Mouse (Mus musculus) heart, postnatal 0 days (tissue): ENCODE measurements around the gene Pcsk4. TPM values are rescaled to one million over a fixed set of nuclear protein-coding genes. Genes with fewer than 3 reads are reported as not detected.

Experiments used
- ATAC-seq: fragments of 200-750 bp; cut with Nextera tagmentation; 2 replicates; pipeline ENCODE4 v1.8.0; 2017; ENCODE audit warnings: low read depth, moderate number of reproducible peaks, moderate library complexity; ENCODE audit not compliant: insufficient read depth
- DNase-seq: peaks from one replicate; pipeline ENCODE4 v3.0.0-alpha.2; 2016; ENCODE audit warnings: low spot score
- H3K27ac ChIP-seq: fragments of 300-500 bp; sonication (generic); 2 replicates; pipeline ENCODE4 v1.5.1; 2014; ENCODE audit warnings: low read depth, mild to moderate bottlenecking
- H3K27me3 ChIP-seq: fragments of 300-500 bp; sonication (generic); 2 replicates; pipeline ENCODE4 v1.6.1; 2014; ENCODE audit warnings: low read length, mixed read lengths; ENCODE audit not compliant: control insufficient read depth, insufficient read depth
- H3K36me3 ChIP-seq: fragments of 300-500 bp; sonication (generic); replicated peaks from 2 replicates; pipeline ENCODE4 v1.6.1; 2014; ENCODE audit warnings: low read length, mixed read lengths; ENCODE audit not compliant: control insufficient read depth, insufficient read depth
- H3K4me1 ChIP-seq: fragments of 300-500 bp; sonication (generic); 2 replicates; pipeline ENCODE4 v1.6.1; 2014; ENCODE audit warnings: antibody characterized with exemption; ENCODE audit not compliant: control insufficient read depth, insufficient read depth
- H3K4me2 ChIP-seq: fragments of 300-500 bp; sonication (generic); 2 replicates; pipeline ENCODE4 v1.6.1; 2014; ENCODE audit warnings: low read depth, mild to moderate bottlenecking, low read length, moderate library complexity
- H3K4me3 ChIP-seq: fragments of 300-500 bp; sonication (generic); 2 replicates; pipeline ENCODE4 v1.5.1; 2014; ENCODE audit warnings: low read depth, low read length
- H3K9ac ChIP-seq: fragments of 300-500 bp; sonication (generic); replicated peaks from 2 replicates; pipeline ENCODE4 v1.6.1; 2014; ENCODE audit warnings: low read depth, low read length, mixed read lengths
- H3K9me3 ChIP-seq: fragments of 300-500 bp; sonication (generic); replicated peaks from 2 replicates; pipeline ENCODE4 v1.6.1; 2016; ENCODE audit warnings: low read length; ENCODE audit not compliant: control insufficient read depth
- CTCF ChIP-seq: IDR thresholded peaks from 2 replicates; pipeline ENCODE4 v1.5.1; 2016; ENCODE audit warnings: antibody characterized with exemption, control low read depth, low read depth
- EP300 ChIP-seq: IDR thresholded peaks from 2 replicates; pipeline ENCODE4 v1.6.1; 2016; ENCODE audit warnings: antibody characterized with exemption, low read depth
- WGBS: fragments of 180-500 bp; shearing (Covaris S2); extraction: QIAGEN DNeasy Blood & Tissue Kit; methylation state at CpG from one replicate; pipeline ENCODE4 v1.1.7; 2014; 5-methylcytosine and 5-hydroxymethylcytosine counted together
- polyA plus RNA-seq: library from polyadenylated mRNA; unstranded; fragments of >200 nt; fragmentation: Nextera tagmentation; extraction: Ambion mirVana; gene quantifications from 2 replicates; pipeline ENCODE4 v1.2.1, GENCODE M21; 2015
- total RNA-seq: library from RNA; depleted of rRNA; stranded (reverse); fragments of >200 nt; gene quantifications from 2 replicates; pipeline ENCODE4 v1.2.3, GENCODE M21; 2014; ENCODE audit warnings: low replicate concordance

The Pcsk4 gene
- total and polyA plus RNA-seq, 2 experiments from 2014 or later = 2.1 TPM; not detected in 1

- Histone ChIP-seq H3K27me3 (peaks cover 56% of the 10 kb centered on the region), H3K9me3 (no peaks in the 10 kb centered on the region), H3K4me1 (peaks cover 34% of the 10 kb centered on the region), H3K4me2 (no peak overlapping the region), H3K27ac (no peak overlapping the region), H3K9ac (no peak overlapping the region), H3K36me3 (peaks cover 10% of the 10 kb centered on the region), H3K4me3 (no peak overlapping the region)
- no peak for ATAC-seq
- no peak for DNase-seq
- 38% methylated on average over 27 of the region's 27 CpGs for WGBS
- no peak for TF ChIP-seq CTCF
- no peak for TF ChIP-seq EP300
Observed at GRCm38 (mm10) chr10:80315315-80315714, 14.0 kb downstream of the Pcsk4 start.

GRCm38 (mm10) chr10:80314494-80315001 lies 14.8 kb downstream of the Pcsk4 start:
- DNase-seq (no peak), ATAC-seq (no peak)
- Histone ChIP-seq H3K4me2 (no peak overlapping the region), H3K9ac (no peak overlapping the region), H3K27ac (no peak overlapping the region), H3K27me3 (peaks cover 60% of the 10 kb centered on the region), H3K4me1 (peaks cover 31% of the 10 kb centered on the region), H3K9me3 (no peaks in the 10 kb centered on the region), H3K36me3 (peaks cover 10% of the 10 kb centered on the region), H3K4me3 (no peak overlapping the region)
- 44% methylated on average over 16 of the region's 16 CpGs for WGBS
- TF ChIP-seq EP300 (no peak), CTCF (no peak)

GRCm38 (mm10) chr10:80313627-80314201 lies 15.6 kb downstream of the Pcsk4 start:
- WGBS = 18% methylated on average over 20 of the region's 20 CpGs

GRCm38 (mm10) chr10:80312586-80313504 lies 16.5 kb downstream of the Pcsk4 start:
- Histone ChIP-seq H3K4me2 (no peak overlapping the region), H3K9ac (no peak overlapping the region), H3K4me1 (peaks cover 27% of the 10 kb centered on the region), H3K4me3 (no peak overlapping the region), H3K9me3 (no peaks in the 10 kb centered on the region), H3K27ac (no peak overlapping the region), H3K36me3 (no peaks in the 10 kb centered on the region), H3K27me3 (peaks cover 71% of the 10 kb centered on the region)
- WGBS = 61% methylated on average over 54 of the region's 54 CpGs
- TF ChIP-seq EP300 (no peak), CTCF (no peak)
- DNase-seq (no peak), ATAC-seq (no peak)

More at GRCm38 (mm10) chr10:80313627-80314201, 15.6 kb downstream of the Pcsk4 start:
- H3K27ac ChIP-seq = no peak overlapping the region
- ATAC-seq = no peak
- H3K4me3 ChIP-seq = no peak overlapping the region
- peaks cover 27% of the 10 kb centered on the region for H3K4me1 ChIP-seq
- TF ChIP-seq CTCF (no peak), EP300 (no peak)
- DNase-seq = no peak
- no peak overlapping the region for H3K9ac ChIP-seq
- H3K4me2 ChIP-seq = peak overlapping the region; percentile 11; the same call in 1 of the 2 replicates
- H3K9me3 ChIP-seq = no peaks in the 10 kb centered on the region
- H3K36me3 ChIP-seq = peaks cover 6% of the 10 kb centered on the region
- H3K27me3 ChIP-seq = peaks cover 66% of the 10 kb centered on the region

GRCm38 (mm10) chr10:80311560-80311959 lies 17.7 kb downstream of the Pcsk4 start:
- DNase-seq (no peak), ATAC-seq (no peak)
- WGBS = 74% methylated on average over 16 of the region's 16 CpGs
- Histone ChIP-seq H3K4me2 (no peak overlapping the region), H3K9ac (no peak overlapping the region), H3K4me1 (peaks cover 23% of the 10 kb centered on the region), H3K27me3 (peaks cover 82% of the 10 kb centered on the region), H3K27ac (no peak overlapping the region), H3K36me3 (no peaks in the 10 kb centered on the region), H3K4me3 (no peak overlapping the region), H3K9me3 (no peaks in the 10 kb centered on the region)
- TF ChIP-seq CTCF (no peak), EP300 (no peak)
